Mouse (Mus musculus) liver, adult (tissue): ENCODE measurements around the gene Mgat1.
"Not testable (repeated sequence)": the region's sequence is repeated elsewhere in the genome, so short reads cannot be mapped to it uniquely, and the experiment has no call there.

ENCODE experiments used
- GATA4 ChIP-seq: IDR thresholded peaks from 2 replicates; pipeline ENCODE4 v1.6.1; 2014; ENCODE audit warnings: mild to moderate bottlenecking, low read length; ENCODE audit not compliant: insufficient replicate concordance

Mgat1 gene

DNA sequence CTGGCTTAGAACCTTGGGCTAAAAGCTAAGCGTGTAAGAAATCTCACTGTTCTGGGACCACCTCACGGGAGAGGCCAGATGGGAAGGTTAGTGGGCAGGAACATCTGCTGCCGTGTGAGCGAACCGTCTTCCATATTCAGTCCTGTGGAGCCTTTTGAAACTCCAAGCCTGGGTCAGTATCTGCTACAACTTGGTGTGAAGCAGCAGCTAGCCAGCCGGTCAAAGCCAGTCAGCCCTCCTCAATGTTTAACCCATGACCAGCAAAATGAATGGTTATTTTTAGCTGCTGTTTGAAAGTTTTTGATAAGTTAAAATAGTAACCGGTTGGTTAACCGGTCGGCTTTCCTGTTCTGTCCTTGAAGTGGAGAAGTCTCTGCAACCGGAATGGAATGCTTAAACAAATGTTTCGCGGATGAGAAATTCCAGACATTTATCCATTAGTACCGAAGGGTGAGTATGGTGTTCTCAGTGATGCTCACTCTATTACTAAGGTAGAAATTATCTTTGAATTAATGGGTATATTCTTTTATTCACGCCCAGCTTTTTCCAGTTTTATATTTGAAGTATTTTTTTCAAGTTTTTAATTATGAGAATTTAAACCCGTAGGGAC lies 24.1 kb downstream of the Mgat1 start:
- TF ChIP-seq GATA4: no peak

DNA sequence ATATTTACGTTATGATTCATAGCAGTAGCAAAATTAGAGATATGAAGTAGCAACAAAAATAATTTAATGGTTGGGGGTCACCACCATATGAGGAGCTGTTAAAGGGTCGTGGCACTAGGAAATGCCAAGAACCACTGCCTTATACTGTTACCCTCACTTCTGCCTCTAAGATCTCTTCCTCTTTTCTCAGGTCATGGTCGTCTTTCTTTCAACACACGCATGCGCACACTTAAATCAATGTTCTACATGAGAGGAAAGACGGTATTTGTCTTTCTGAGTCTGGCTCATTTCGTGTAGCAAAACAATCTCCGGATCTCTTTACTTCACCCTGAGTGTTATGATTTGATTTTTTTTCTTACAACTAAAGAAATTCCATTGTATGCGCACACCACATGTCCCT lies 25.8 kb downstream of the Mgat1 start:
- TF ChIP-seq GATA4: no peak

DNA sequence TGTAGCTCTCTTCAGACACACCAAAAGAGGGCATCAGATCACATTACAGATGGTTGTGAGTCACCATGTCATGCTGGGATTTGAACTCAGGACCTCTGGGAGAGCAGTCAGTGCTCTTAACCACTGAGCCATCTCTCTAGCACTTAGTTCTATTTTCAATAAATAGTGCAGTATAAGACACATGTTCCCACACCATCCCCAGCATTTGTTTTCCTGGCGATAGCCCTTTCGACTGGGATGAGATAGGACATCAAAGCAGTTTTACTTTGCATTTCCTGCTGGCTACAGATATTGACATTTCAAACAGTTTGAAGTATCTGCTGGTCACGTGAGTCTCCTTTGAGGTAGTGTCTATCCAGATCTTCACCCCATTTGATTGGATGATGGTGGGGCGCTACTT lies 26.4 kb downstream of the Mgat1 start:
- TF ChIP-seq GATA4: no peak

DNA sequence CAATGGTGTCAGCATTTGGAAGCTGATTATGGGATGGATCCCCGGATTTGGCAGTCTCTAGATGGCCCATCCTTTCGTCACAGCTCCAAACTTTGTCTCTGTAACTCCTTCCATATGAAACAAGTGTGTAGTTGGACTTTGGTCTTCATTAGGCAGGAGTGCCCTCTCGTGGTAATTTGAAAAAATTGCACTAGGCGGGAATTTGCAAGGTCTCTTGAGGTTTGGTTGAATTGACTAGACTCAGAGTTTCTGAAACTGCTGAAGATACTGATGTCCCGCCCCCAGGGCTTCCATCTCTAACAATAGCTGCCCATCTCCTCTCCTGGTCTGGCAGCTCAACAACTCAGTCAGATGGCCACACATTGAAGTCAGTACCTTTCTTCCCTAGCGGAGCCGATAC lies 27.3 kb downstream of the Mgat1 start:
- TF ChIP-seq GATA4: no peak

DNA sequence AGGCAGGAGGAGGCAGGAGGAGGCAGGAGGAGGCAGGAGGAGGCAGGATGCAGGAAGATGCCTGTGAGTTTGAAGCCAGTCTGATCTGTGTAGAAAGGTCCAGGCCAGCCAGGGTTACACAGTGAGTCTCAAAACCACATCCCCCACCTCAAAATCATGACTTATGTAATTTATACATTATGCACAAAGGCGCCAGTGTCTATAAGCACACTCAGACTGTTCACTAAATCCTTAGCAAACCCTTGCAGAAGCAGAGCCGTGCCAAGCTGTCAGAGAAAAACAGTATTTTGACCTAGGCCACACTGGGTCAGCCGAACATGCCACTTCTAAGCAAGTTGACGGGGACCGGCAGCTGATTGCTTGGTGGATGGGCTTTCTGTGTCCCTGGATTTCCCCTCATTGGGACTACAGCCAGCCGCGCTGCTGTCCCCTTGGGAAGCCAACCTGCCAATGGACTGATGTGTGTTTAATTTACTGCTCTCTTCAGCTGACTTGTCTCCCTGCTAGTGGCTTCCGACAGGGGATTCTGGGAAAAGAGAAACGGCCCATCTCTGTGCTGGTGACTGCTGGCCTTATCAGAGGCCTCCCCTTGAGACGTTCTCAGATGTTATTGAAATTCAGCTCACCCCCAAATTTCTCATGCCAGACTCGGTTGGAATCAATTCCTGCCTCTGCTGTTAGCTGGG lies 30.0 kb downstream of the Mgat1 start:
- no peak for TF ChIP-seq GATA4

DNA sequence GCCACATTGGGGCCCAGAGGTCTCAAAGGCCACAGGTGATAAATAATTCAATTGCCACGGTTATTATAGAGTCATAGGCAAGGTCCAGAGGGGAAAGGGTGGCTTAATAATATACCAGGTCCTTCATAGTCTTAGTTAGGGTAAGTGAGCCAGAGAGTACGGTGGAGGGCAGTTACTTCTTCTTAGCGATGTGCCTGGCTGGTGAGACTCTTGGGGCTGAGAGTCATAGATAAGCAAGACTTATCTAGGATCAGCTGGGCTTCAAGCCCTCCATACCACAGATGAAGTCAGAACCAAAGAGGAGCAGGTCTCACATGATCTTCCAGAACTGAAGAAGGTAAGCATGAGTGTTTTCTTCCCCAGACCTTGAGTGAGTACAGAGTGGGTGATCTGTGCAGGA lies 34.2 kb downstream of the Mgat1 start, which contains the start of gene Olfr1393:
Gene Olfr1393, plus strand, starts transcription at position 83 of the 400 bp plus-strand sequence.
- no peak for TF ChIP-seq GATA4

DNA sequence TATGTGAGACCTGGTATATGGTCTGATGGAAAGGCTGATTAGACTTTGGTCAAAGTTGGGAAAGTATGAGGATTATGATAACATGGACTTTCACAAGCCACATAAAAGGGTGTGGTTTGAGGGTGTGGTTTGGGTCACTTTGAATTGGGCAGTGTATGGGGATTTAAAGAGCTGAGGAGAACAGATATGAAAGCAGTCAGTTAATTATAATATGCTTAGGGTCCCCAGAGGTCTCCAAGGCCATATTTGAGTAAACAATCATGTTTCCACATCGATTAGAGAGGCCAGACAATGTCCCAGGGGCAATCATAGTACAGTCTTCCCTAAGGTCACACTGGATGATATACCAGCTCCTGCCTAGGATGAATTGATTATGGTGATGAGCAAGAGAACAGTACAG lies 41.0 kb downstream of the Mgat1 start, which contains the start of gene Olfr1392:
Gene Olfr1392, plus strand, starts transcription at position 301 of the 400 bp plus-strand sequence.
- TF ChIP-seq GATA4: not testable (repeated sequence)

DNA sequence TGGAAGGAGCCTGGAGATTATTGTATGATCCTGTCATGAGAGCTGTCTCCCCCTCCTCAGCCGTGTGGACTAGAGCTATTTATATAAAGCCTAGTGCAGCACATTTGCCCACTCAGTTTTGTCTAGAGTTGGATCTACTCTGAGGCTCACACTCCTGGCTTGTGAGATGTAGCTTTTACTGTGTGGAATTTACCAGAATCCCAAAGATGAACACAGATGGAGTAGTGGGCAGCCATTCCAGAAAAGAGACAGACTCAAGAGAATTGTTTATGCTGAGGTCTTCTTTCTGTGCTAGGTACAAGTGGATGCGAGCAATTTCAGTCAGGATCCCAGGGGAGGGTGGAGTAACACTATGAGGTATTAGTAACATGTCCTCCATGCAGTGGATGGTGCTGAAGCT lies 43.3 kb downstream of the Mgat1 start:
- TF ChIP-seq GATA4: no peak

DNA sequence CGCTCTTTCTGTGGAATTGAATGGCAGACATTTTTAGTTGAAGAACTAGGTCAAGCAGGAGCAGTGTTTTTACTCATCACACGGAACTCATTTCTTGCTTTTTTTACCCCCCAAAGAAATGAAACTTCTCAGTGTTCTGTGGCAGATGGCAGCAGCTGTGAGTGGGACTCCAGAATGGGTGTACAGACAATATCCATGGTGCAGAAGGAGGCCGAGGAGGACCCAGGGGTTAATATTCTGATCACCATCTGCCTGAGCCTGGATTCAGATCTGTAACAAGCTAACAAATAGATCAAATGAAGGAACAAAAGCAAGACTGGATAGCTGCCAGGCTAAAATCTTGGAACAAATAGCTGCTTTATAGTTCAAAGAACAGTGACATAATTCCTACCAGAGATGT lies 48.8 kb downstream of the Mgat1 start:
- TF ChIP-seq GATA4: no peak

DNA sequence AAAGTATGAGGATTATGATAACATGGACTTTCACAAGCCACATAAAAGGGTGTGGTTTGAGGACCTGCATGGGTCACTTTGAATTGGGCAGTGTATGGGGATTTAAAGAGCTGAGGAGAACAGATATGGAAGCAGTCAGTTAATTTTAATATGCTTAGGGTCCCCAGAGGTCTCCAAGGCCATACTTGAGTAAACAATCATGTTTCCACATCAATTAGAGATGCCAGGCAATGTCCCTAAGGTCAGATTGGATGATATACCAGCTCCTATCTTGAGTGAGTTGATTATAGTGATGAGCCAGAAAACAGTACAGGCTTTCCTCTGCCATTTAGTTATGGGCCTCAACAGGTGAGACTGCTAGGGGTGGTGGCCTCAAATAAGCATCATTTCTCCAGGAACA lies 60.5 kb downstream of the Mgat1 start, which contains the start of gene Olfr10:
Gene Olfr10, plus strand, starts transcription at position 301 of the 400 bp plus-strand sequence.
- no peak for TF ChIP-seq GATA4
